Mouse (Mus musculus) intestine, postnatal 0 days (tissue): ENCODE data around the gene Cenpp. TPM values are rescaled to one million over a fixed set of nuclear protein-coding genes. Genes with fewer than 3 reads are reported as not detected.

Experiments
- ATAC-seq: fragments of 200-750 bp; cut with Nextera tagmentation; 2 replicates; pipeline ENCODE4 v1.8.0; 2017; ENCODE audit warnings: mild to moderate bottlenecking, moderate TSS enrichment, moderate library complexity
- H3K27ac ChIP-seq: fragments of 300-500 bp; sonication (generic); 2 replicates; pipeline ENCODE4 v1.5.1; 2014; ENCODE audit warnings: mild to moderate bottlenecking, low read depth, low read length, moderate library complexity
- H3K27me3 ChIP-seq: fragments of 300-500 bp; sonication (generic); replicated peaks from 2 replicates; pipeline ENCODE4 v1.6.1; 2014; ENCODE audit warnings: low read length, mixed read lengths; ENCODE audit not compliant: control insufficient read depth, insufficient read depth
- H3K36me3 ChIP-seq: fragments of 300-500 bp; sonication (generic); 2 replicates; pipeline ENCODE4 v1.6.1; 2014; ENCODE audit warnings: mild to moderate bottlenecking, moderate library complexity; ENCODE audit not compliant: control insufficient read depth, insufficient read depth
- H3K4me1 ChIP-seq: fragments of 300-500 bp; sonication (generic); replicated peaks from 2 replicates; pipeline ENCODE4 v1.6.1; 2014; ENCODE audit warnings: antibody characterized with exemption, low read length, mixed read lengths; ENCODE audit not compliant: control insufficient read depth, insufficient read depth
- H3K4me2 ChIP-seq: fragments of 300-500 bp; sonication (generic); replicated peaks from 2 replicates; pipeline ENCODE4 v1.6.1; 2014; ENCODE audit warnings: low read depth, mild to moderate bottlenecking, moderate library complexity
- H3K4me3 ChIP-seq: fragments of 300-500 bp; sonication (generic); 2 replicates; pipeline ENCODE4 v1.5.1; 2014; ENCODE audit warnings: low read depth, low read length
- H3K9ac ChIP-seq: fragments of 300-500 bp; sonication (generic); 2 replicates; pipeline ENCODE4 v1.6.1; 2014; ENCODE audit warnings: mild to moderate bottlenecking, low read depth, low read length
- H3K9me3 ChIP-seq: fragments of 300-500 bp; sonication (generic); 2 replicates; pipeline ENCODE4 v1.6.1; 2016; ENCODE audit warnings: mixed run types; ENCODE audit not compliant: control insufficient read depth
- CTCF ChIP-seq: sonication (generic); IDR thresholded peaks from 2 replicates; pipeline ENCODE4 v1.5.1; 2016; ENCODE audit warnings: low read depth, mild to moderate bottlenecking, control low read depth, antibody characterized with exemption, moderate library complexity
- WGBS: fragments of 180-500 bp; shearing (Covaris S2); extraction: QIAGEN DNeasy Blood & Tissue Kit; methylation state at CpG from one replicate; pipeline ENCODE4 v1.1.7; 2014; 5-methylcytosine and 5-hydroxymethylcytosine counted together
- polyA plus RNA-seq: library from polyadenylated mRNA; unstranded; fragments of >200 nt; fragmentation: Nextera tagmentation; extraction: Ambion mirVana; gene quantifications from 2 replicates; pipeline ENCODE4 v1.2.1, GENCODE M21; 2015

Gene Cenpp
- polyA plus RNA-seq, 1 experiment from 2014 or later, result 12.1 TPM

- TF ChIP-seq CTCF, result no peak
- Histone ChIP-seq H3K4me2 (no peak overlapping the region), H3K9me3 (no peaks in the 10 kb centered on the region), H3K27me3 (no peaks in the 10 kb centered on the region), H3K27ac (no peak overlapping the region), H3K36me3 (no peaks in the 10 kb centered on the region), H3K9ac (no peak overlapping the region), H3K4me1 (no peaks in the 10 kb centered on the region; the same call in 1 of the 2 replicates), H3K4me3 (no peak overlapping the region)
- 67% methylated on average over 6 of the region's 6 CpGs for WGBS
- no peak for ATAC-seq
Measured at GRCm38 (mm10) chr13:49642650-49643049, 9.9 kb downstream of the Cenpp start.

DNA sequence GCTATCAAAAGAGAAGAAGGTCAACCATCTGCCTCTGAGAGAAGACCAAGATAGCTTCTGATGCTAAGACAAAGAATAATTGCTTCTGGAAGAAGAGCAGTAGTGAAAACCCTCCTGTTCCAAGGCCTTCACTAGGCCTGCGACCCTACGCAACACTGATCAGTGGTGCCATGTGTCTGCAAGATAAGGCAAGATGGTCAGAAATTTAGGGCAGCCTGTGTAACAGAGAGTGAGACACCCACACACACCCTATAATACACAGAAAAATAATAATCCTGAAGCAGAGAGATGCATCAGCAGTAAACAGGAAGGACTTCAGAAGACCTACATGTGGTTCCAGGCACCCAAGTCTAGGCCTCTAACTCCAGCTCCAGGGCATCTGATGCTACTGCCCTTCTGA lies 12.6 kb downstream of the Cenpp start:
- 96% methylated on average over 2 of the region's 2 CpGs for WGBS
- ATAC-seq, result no peak

DNA sequence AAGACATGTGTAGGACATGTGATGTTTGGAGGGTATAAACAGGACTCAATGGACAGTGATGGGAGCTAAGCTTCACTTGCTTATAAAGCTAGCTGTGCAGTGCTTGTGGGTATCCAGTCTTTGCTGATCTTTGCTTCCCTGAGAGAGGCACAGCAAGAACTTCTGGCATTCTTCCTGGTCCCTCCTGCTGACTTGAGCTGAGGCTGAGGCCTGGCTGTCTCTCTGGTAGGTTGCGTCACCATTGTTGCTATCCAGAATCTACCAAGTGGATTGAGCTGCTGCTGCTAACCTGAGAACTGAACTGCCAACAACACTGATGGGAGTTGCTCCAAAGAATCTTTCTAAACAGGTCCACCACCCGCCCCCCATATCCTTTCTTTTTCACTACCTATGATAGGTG lies 23.5 kb downstream of the Cenpp start:
- TF ChIP-seq CTCF, result no peak
- H3K27me3 ChIP-seq, result no peaks in the 10 kb centered on the region
- H3K36me3 ChIP-seq, result no peaks in the 10 kb centered on the region
- no peak overlapping the region for H3K9ac ChIP-seq
- no peak for ATAC-seq
- H3K4me3 ChIP-seq, result no peak overlapping the region
- 90% methylated on average over 2 of the region's 2 CpGs for WGBS
- no peaks in the 10 kb centered on the region for H3K4me1 ChIP-seq
- H3K4me2 ChIP-seq, result no peak overlapping the region
- no peak overlapping the region for H3K27ac ChIP-seq
- H3K9me3 ChIP-seq, result no peaks in the 10 kb centered on the region

More for the DNA sequence above, 12.6 kb downstream of the Cenpp start:
- Histone ChIP-seq H3K9me3 (no peaks in the 10 kb centered on the region), H3K9ac (no peak overlapping the region), H3K36me3 (no peaks in the 10 kb centered on the region), H3K27ac (no peak overlapping the region), H3K27me3 (no peaks in the 10 kb centered on the region), H3K4me1 (no peaks in the 10 kb centered on the region; the same call in 1 of the 2 replicates), H3K4me3 (no peak overlapping the region), H3K4me2 (no peak overlapping the region)
- TF ChIP-seq CTCF, result no peak

DNA sequence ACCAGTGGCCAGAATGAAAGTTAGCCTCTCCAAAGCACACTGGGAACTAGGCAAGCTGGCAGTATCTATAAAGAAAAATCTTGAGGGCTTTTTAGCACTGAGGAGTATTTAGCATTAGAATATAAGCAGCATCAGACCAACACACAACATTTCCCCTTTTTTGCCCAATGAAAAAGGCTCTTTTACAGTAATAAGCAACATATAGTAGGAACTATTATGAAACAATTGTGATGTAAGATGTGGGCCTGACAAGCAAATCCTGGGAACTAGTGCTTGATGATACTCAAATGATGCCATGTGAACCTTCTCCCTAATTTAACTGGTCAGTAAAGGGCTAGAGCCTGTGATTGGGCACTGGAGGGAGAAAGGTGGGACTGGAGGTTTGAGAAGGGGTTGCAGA lies 24.4 kb downstream of the Cenpp start:
- Histone ChIP-seq H3K9me3 (no peaks in the 10 kb centered on the region), H3K9ac (no peak overlapping the region), H3K36me3 (no peaks in the 10 kb centered on the region), H3K27ac (no peak overlapping the region), H3K27me3 (no peaks in the 10 kb centered on the region), H3K4me1 (no peaks in the 10 kb centered on the region), H3K4me2 (no peak overlapping the region), H3K4me3 (no peak overlapping the region)
- TF ChIP-seq CTCF, result no peak
- no peak for ATAC-seq

GRCm38 (mm10) chr13:49623216-49623615 lies 29.4 kb downstream of the Cenpp start:
- Histone ChIP-seq H3K27ac (no peak overlapping the region), H3K9ac (no peak overlapping the region), H3K4me1 (no peaks in the 10 kb centered on the region), H3K27me3 (no peaks in the 10 kb centered on the region), H3K9me3 (no peaks in the 10 kb centered on the region), H3K4me3 (no peak overlapping the region), H3K36me3 (no peaks in the 10 kb centered on the region), H3K4me2 (no peak overlapping the region)
- 59% methylated on average over 1 of the region's 1 CpGs for WGBS
- TF ChIP-seq CTCF, result no peak
- ATAC-seq, result no peak

DNA sequence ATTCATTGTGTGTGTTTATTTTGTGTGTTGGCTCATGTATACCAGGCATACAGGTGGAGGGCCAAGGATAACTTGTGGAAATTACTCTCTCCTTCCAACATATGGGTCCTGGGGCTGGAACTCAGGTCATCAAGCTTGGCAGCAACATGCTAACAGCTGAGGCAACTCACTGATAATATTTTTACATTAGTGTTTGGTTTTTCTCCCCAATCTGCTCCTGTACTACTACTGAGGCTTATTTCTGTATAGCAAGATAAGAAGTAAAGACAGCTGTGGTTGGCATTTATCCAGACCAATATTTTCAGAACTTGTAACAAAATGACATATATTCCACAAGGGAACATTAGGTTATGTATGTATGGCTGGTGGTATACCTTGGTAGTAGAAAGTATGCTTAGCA lies 34.2 kb downstream of the Cenpp start:
- Histone ChIP-seq H3K4me3 (no peak overlapping the region), H3K27ac (no peak overlapping the region), H3K4me2 (no peak overlapping the region), H3K27me3 (no peaks in the 10 kb centered on the region), H3K4me1 (no peaks in the 10 kb centered on the region), H3K36me3 (no peaks in the 10 kb centered on the region), H3K9me3 (no peaks in the 10 kb centered on the region), H3K9ac (no peak overlapping the region)
- ATAC-seq, result no peak
- no peak for TF ChIP-seq CTCF

DNA sequence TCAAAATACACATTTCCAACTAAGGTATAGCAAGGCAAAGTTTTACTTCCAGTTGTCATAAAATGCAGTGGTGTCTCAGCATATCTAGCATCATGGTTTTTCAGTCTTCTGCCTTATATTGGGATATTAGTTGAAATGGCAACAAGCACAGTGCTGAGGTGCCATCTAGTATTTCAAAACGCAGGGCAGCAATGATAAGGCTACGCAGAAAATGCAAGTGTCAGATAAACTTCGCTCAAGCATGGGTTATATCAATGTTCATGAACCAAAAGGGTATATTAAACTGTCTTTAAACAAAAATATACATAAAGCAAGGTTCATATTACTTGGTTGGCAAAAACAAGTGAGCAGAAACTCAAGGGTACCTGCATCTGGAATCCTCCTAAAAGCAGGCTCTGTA lies 35.6 kb downstream of the Cenpp start:
- H3K36me3 ChIP-seq, result no peaks in the 10 kb centered on the region
- H3K9ac ChIP-seq, result no peak overlapping the region
- no peaks in the 10 kb centered on the region for H3K9me3 ChIP-seq
- TF ChIP-seq CTCF, result no peak
- no peaks in the 10 kb centered on the region for H3K27me3 ChIP-seq
- H3K4me1 ChIP-seq, result no peaks in the 10 kb centered on the region
- no peak overlapping the region for H3K4me3 ChIP-seq
- no peak overlapping the region for H3K4me2 ChIP-seq
- ATAC-seq, result no peak
- 87% methylated on average over 3 of the region's 3 CpGs for WGBS
- H3K27ac ChIP-seq, result no peak overlapping the region
